Mouse (Mus musculus): ENCODE data around the gene Zfp354b.

Zfp354b gene

DNA sequence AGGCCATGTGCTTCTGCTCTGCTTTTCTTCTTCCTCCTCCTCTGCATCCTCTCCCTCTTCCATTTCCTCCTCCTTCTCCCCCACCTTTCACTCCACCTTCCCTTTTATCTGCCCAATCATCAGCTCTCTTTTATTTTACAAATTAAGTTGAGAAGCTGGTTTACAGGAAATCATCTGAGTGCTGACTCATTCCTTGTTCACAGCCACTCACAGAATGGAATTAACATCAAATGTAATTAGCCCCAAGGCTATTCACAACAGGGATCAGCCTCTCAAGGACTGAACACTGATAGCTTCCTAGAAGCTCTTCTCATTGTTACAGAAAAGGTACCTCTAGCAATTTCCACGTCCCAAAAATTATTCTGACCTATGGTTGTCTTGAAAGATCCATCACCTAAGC lies 34.1 kb downstream of the Zfp354b start:
- CTCF ChIA-PET = no interaction called here
- POLR2A ChIA-PET = interaction anchor here in 3 of 4 experiments (0.6 to 1.4 kb wide), 8 partner anchors 10 to 20 kb away, joined by 3 to 6 read pairs (median 3); partner anchors contain the start of genes Zfp2 (in 2 of the 3) and Zfp454 (in 1 of the 3)

- POLR2A ChIA-PET = interaction anchor here in 3 of 4 experiments (0.6 to 1.5 kb wide), 4 partner anchors 23 to 94 kb away, joined by 3 to 4 read pairs (median 3); partner anchors contain the start of gene Zfp2 (in 1 of the 3)
- CTCF ChIA-PET = no interaction called here
Observed at GRCm38 (mm10) chr11:50892441-50892840, 39.0 kb downstream of the Zfp354b start.

- CTCF ChIA-PET = interaction anchor here in 2 of 4 experiments (0.6 to 2.2 kb wide), 4 partner anchors 28 to 652 kb away, joined by 3 to 10 read pairs (median 4); partner anchors contain the start of genes Zfp2 (in 1 of the 2) and Zfp354a (in 1 of the 2)
- POLR2A ChIA-PET = interaction anchor here (0.6 to 4.6 kb wide), 11 partner anchors 10 to 697 kb away, joined by 3 to 28 read pairs (median 5); partner anchors contain the start of genes Zfp2 (in 3 of the 4), Grm6 (in 1 of the 4) and Phykpl (in 1 of the 4)
Observed at GRCm38 (mm10) chr11:50887390-50888128, 43.9 kb downstream of the Zfp354b start, which contains the start of gene Zfp454. Gene Zfp454 (minus strand): TSS chr11:50887651.

DNA sequence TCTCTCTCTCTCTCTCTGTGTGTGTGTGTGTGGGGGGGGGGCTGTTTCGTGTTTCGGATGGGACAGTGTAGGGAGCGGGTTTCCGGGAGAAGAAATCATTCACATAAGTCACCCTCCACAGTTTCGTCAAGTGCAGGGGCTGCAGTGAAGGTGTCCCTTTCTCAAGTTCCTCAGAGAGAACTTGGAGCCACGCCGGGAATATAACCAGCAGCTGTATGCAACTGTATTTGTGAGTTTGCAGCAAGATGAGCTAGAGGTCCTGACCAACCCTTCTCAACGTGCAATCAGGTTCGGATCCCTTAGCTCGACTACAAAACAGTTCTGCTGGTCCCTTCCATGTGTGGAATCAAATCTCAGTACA lies 44.5 kb downstream of the Zfp354b start:
- ChIA-PET CTCF (interaction anchor here (0.6 to 2.2 kb wide), 9 partner anchors 12 to 1266 kb away, joined by 3 to 10 read pairs (median 3); partner anchors contain the start of gene Zfp2 (in 1 of the 4)), POLR2A (interaction anchor here (0.5 to 4.6 kb wide), 22 partner anchors 8 to 896 kb away, joined by 3 to 28 read pairs (median 3); partner anchors contain the start of genes Zfp2 (in 3 of the 4), Grm6 (in 1 of the 4) and Phykpl (in 1 of the 4))

- ChIA-PET CTCF (interaction anchor here (0.6 to 2.2 kb wide), 12 partner anchors 12 to 1265 kb away, joined by 3 to 10 read pairs (median 3); partner anchors contain the start of gene Zfp2 (in 1 of the 4)), POLR2A (interaction anchor here (0.5 to 4.6 kb wide), 19 partner anchors 9 to 895 kb away, joined by 3 to 28 read pairs (median 3); partner anchors contain the start of genes Zfp2 (in 3 of the 4), Grm6 (in 1 of the 4) and Phykpl (in 1 of the 4))
Observed at GRCm38 (mm10) chr11:50886231-50886932, 45.1 kb downstream of the Zfp354b start.

GRCm38 (mm10) chr11:50883756-50884155 lies 47.7 kb downstream of the Zfp354b start:
- POLR2A ChIA-PET = interaction anchor here in 3 of 4 experiments (0.6 to 1.8 kb wide), 5 partner anchors 32 to 655 kb away, joined by 3 to 4 read pairs (median 4); partner anchors contain the start of gene Zfp2 (in 2 of the 3)
- CTCF ChIA-PET = no interaction called here

- POLR2A ChIA-PET = interaction anchor here in 2 of 4 experiments (1.7 to 1.8 kb wide), 2 partner anchors 26 to 39 kb away, joined by 5 read pairs; no protein-coding TSS in a partner anchor
Observed at GRCm38 (mm10) chr11:50878641-50879040, 52.8 kb downstream of the Zfp354b start.

More at GRCm38 (mm10) chr11:50878641-50879040, 52.8 kb downstream of the Zfp354b start:
- CTCF ChIA-PET = no interaction called here
